Mouse (Mus musculus) CH12.LX (cell line): ENCODE measurements at regions not wholly inside any gene's neighbourhood (a gene's known extent, or its start where the extent isn't known, plus 50 kb on each side); places are given as distances from the start of the nearest gene placed in this dataset.

ENCODE experiments used
- DNase-seq: peaks from one replicate; pipeline ENCODE4 v3.0.0-alpha.2; 2013; ENCODE audit errors: extremely low read depth
- H3K27ac ChIP-seq: 2 replicates; pipeline ENCODE4 v1.5.1; 2012; ENCODE audit warnings: low read depth, mild to moderate bottlenecking, control low read depth, moderate library complexity; ENCODE audit not compliant: insufficient read depth
- H3K27me3 ChIP-seq: replicated peaks from 2 replicates; pipeline ENCODE3; 2012; ENCODE audit warnings: inconsistent platforms
- H3K36me3 ChIP-seq, 2 experiments: replicated peaks in 1 of 2; 2 replicates each; pipeline versions ENCODE3 to v1.6.1; 2012; ENCODE audit warnings: inconsistent platforms in 1 of 2, low read length in 1 of 2, mild to moderate bottlenecking in 1 of 2, mixed read lengths in 1 of 2, moderate library complexity in 1 of 2; ENCODE audit not compliant: control insufficient read depth in 1 of 2, insufficient read depth in 1 of 2
- H3K4me1 ChIP-seq, 2 experiments: 2 replicates each; pipeline ENCODE4 v1.6.1; 2012; ENCODE audit warnings: inconsistent platforms in 1 of 2, moderate library complexity in 1 of 2; ENCODE audit not compliant: insufficient read depth in 2 of 2, control insufficient read depth in 1 of 2
- H3K4me2 ChIP-seq: 2 replicates; pipeline ENCODE4 v1.6.1; 2012; ENCODE audit warnings: low read depth, mild to moderate bottlenecking, control low read depth; ENCODE audit not compliant: poor library complexity, insufficient read depth, severe bottlenecking
- H3K4me3 ChIP-seq, 3 experiments: fragments of 150-350 bp in 1 of 3; sonication (generic) in 1 of 3; replicated peaks in 1 of 3; 2 replicates each; pipeline versions ENCODE3 to v1.5.1; 2011 to 2012; ENCODE audit warnings: low read depth in 2 of 3, low read length in 2 of 3, mild to moderate bottlenecking in 2 of 3, moderate library complexity in 2 of 3, control low read depth in 1 of 3, improper control_type of control experiment in 1 of 3, inconsistent platforms in 1 of 3, mixed read lengths in 1 of 3; ENCODE audit not compliant: poor library complexity in 1 of 3
- H3K79me2 ChIP-seq: replicated peaks from 2 replicates; pipeline ENCODE4 v1.6.1; 2012; ENCODE audit warnings: mild to moderate bottlenecking, moderate library complexity; ENCODE audit not compliant: control insufficient read depth, poor library complexity, insufficient read depth, severe bottlenecking; ENCODE audit errors: extremely low read depth
- H3K9ac ChIP-seq: 2 replicates; pipeline ENCODE4 v1.6.1; 2012; ENCODE audit warnings: low read depth, mild to moderate bottlenecking, control low read depth, moderate library complexity; ENCODE audit not compliant: insufficient read depth
- H3K9me3 ChIP-seq: replicated peaks from 2 replicates; pipeline ENCODE3; 2012; ENCODE audit warnings: low read length, inconsistent platforms, mixed read lengths
- CHD1 ChIP-seq: IDR thresholded peaks from 2 replicates; pipeline ENCODE4 v1.6.1; 2012; ENCODE audit warnings: low read depth, low read length, improper control_type of control experiment, inconsistent platforms
- E2F4 ChIP-seq: IDR thresholded peaks from 2 replicates; pipeline ENCODE4 v1.6.1; 2011; ENCODE audit warnings: low read depth, low read length, improper control_type of control experiment; ENCODE audit not compliant: insufficient replicate concordance
- EP300 ChIP-seq: IDR thresholded peaks from 2 replicates; pipeline ENCODE4 v1.6.1; 2011; ENCODE audit warnings: low read length, improper control_type of control experiment
- HCFC1 ChIP-seq: IDR thresholded peaks from 2 replicates; pipeline ENCODE4 v1.6.1; 2012; ENCODE audit warnings: low read depth, mild to moderate bottlenecking, inconsistent platforms, low read length, improper control_type of control experiment
- KAT2A ChIP-seq: IDR thresholded peaks from 2 replicates; pipeline ENCODE4 v1.6.1; 2012; ENCODE audit warnings: low read length, improper control_type of control experiment, inconsistent platforms; ENCODE audit not compliant: insufficient replicate concordance
- MAFK ChIP-seq: IDR thresholded peaks from 2 replicates; pipeline ENCODE4 v1.6.1; 2011; ENCODE audit warnings: low read length, improper control_type of control experiment; ENCODE audit not compliant: insufficient replicate concordance
- MAX ChIP-seq: IDR thresholded peaks from 2 replicates; pipeline ENCODE4 v1.6.1; 2011; ENCODE audit warnings: low read length, improper control_type of control experiment
- MAZ ChIP-seq: IDR thresholded peaks from 2 replicates; pipeline ENCODE4 v1.6.1; 2012; ENCODE audit warnings: low read depth, mild to moderate bottlenecking, inconsistent platforms, low read length, improper control_type of control experiment, moderate library complexity
- MXI1 ChIP-seq: IDR thresholded peaks from 2 replicates; pipeline ENCODE4 v1.6.1; 2011; ENCODE audit warnings: mild to moderate bottlenecking, low read depth, low read length, improper control_type of control experiment
- POLR2A ChIP-seq: IDR thresholded peaks from 2 replicates; pipeline ENCODE4 v1.6.1; 2011; ENCODE audit warnings: low read depth, mild to moderate bottlenecking, improper control_type of control experiment, low read length
- RAD21 ChIP-seq: IDR thresholded peaks from 2 replicates; pipeline ENCODE4 v1.6.1; 2011; ENCODE audit warnings: low read depth, mild to moderate bottlenecking, low read length, improper control_type of control experiment, moderate library complexity
- RCOR1 ChIP-seq: conservative IDR thresholded peaks from 2 replicates; pipeline ENCODE4 v1.6.1; 2012; ENCODE audit warnings: low read depth, mild to moderate bottlenecking, inconsistent platforms, low read length, improper control_type of control experiment
- SIN3A ChIP-seq: IDR thresholded peaks from 2 replicates; pipeline ENCODE4 v1.6.1; 2012; ENCODE audit warnings: low read length, improper control_type of control experiment, inconsistent platforms
- USF1 ChIP-seq: IDR thresholded peaks from 2 replicates; pipeline ENCODE4 v1.6.1; 2014; ENCODE audit warnings: low read depth, mild to moderate bottlenecking, inconsistent platforms, low read length, improper control_type of control experiment
- ZMIZ1 ChIP-seq: IDR thresholded peaks from 2 replicates; pipeline ENCODE4 v1.6.1; 2012; ENCODE audit warnings: low read depth, mild to moderate bottlenecking, inconsistent platforms, low read length, improper control_type of control experiment
- ZNF384 ChIP-seq: IDR thresholded peaks from 2 replicates; pipeline ENCODE4 v1.6.1; 2012; ENCODE audit warnings: low read depth, low read length, improper control_type of control experiment, inconsistent platforms
- dilution Hi-C: fragments of 300-500 bp; cut with MboI; formaldehyde crosslinking; loops from 2 replicates; pipeline ENCODE4 v1.14.3; 2020; ENCODE audit warnings: low sequenced_read_pairs; ENCODE audit not compliant: extremely low pct_unique_long_range_greater_than_20kb, extremely low pct_ligation_motif_present
- in situ Hi-C: fragments of 300-500 bp; cut with MboI; formaldehyde crosslinking; loops from 3 replicates; pipeline ENCODE4 v1.14.3; 2019; ENCODE audit warnings: low sequenced_read_pairs, low pct_ligation_motif_present, low pct_unique_long_range_greater_than_20kb, mixed read lengths

- dilution Hi-C loops (no loop called here), in situ Hi-C loops (no loop called here)
- H3K9ac ChIP-seq = no peak overlapping the region
- no peak overlapping the region for H3K27ac ChIP-seq
- peaks cover 0 to 20% of the 10 kb centered on the region in 2 experiments; a peak in 2 of 4 replicates for H3K4me1 ChIP-seq
- DNase-seq = no peak
- H3K79me2 ChIP-seq = no peaks in the 10 kb centered on the region
- no peaks in the 10 kb centered on the region for H3K9me3 ChIP-seq
- no peaks in the 10 kb centered on the region for H3K36me3 ChIP-seq
- no peak overlapping the region for H3K4me2 ChIP-seq
- TF ChIP-seq RCOR1 (no peak), EP300 (no peak), ZNF384 (no peak), KAT2A (no peak), RAD21 (no peak), ZMIZ1 (no peak), MAZ (no peak), SIN3A (no peak), POLR2A (no peak), CHD1 (no peak), E2F4 (no peak), USF1 (no peak), HCFC1 (no peak)
- no peaks in the 10 kb centered on the region for H3K27me3 ChIP-seq
- no peak overlapping the region for H3K4me3 ChIP-seq
These were observed 88.6 kb upstream of the Serbp1 start for GRCm38 (mm10) chr6:67149425-67149824.

GRCm38 (mm10) chr6:67146708-67147107, 91.3 kb upstream of the Serbp1 start:
- peaks cover 0 to 17% of the 10 kb centered on the region in 2 experiments; a peak in 2 of 4 replicates for H3K4me1 ChIP-seq
- no peak overlapping the region for H3K4me2 ChIP-seq
- H3K4me3 ChIP-seq = no peak overlapping the region
- TF ChIP-seq MXI1 (no peak), MAFK (peak; percentile 67; the same call in 1 of the 2 replicates), ZMIZ1 (no peak), RAD21 (no peak), KAT2A (no peak), MAX (no peak)
- H3K36me3 ChIP-seq = no peaks in the 10 kb centered on the region
- H3K9ac ChIP-seq = no peak overlapping the region
- H3K79me2 ChIP-seq = no peaks in the 10 kb centered on the region
- H3K9me3 ChIP-seq = no peaks in the 10 kb centered on the region
- DNase-seq = peak; percentile 27
- H3K27ac ChIP-seq = no peak overlapping the region
- in situ Hi-C loops (no loop called here), dilution Hi-C loops (no loop called here)
- H3K27me3 ChIP-seq = no peaks in the 10 kb centered on the region
